Mouse (Mus musculus) WW6 (cell line): ENCODE measurements at regions not wholly inside any gene's neighbourhood (a gene's known extent, or its start where the extent isn't known, plus 50 kb on each side); places are given as distances from the start of the nearest gene placed in this dataset.
"Not testable (repeated sequence)": the region's sequence is repeated elsewhere in the genome, so short reads cannot be mapped to it uniquely, and the experiment has no call there.

Experiments
- DNase-seq: peaks from one replicate; pipeline ENCODE4 v3.0.0-alpha.2; 2013; ENCODE audit warnings: low read depth, low spot score

DNA sequence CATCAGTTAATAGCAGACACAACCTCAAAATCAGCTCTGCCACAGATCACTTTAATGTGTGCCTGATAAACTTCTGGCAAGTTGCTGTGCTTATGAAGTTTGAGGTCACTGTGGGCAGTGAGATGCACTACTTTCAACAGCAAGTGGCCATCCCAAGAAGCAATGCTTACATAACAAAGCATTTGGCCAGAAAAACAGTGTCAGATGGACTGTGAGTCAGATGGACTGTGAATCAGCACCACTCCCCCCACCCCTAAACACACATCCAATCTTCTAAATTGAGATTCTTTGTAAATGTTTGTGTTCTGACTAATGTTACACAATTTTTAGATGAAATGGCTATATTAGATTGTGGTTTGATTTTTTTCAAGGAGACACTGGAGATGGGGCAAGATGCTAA is 550.7 kb downstream of the Nxph1 start:
- no peak for DNase-seq

DNA sequence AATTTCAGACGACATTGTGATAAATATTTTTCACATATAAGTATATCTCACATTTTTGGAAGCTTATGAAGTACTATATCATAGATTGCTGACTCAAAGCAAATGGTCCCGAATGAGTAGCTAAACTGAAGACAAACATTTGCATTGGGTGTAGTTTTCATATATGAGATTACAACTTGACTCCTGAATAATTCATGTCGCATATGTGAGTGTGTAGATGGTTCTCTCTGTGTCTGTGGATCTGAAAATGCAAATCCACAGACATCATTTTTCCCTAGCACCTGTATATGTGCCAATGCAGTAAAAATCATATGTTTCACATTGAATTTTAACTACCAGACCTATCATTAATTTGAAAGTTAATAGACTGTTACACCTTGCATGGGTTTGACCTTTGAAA is 586.2 kb downstream of the Nxph1 start:
- DNase-seq, result no peak

DNA sequence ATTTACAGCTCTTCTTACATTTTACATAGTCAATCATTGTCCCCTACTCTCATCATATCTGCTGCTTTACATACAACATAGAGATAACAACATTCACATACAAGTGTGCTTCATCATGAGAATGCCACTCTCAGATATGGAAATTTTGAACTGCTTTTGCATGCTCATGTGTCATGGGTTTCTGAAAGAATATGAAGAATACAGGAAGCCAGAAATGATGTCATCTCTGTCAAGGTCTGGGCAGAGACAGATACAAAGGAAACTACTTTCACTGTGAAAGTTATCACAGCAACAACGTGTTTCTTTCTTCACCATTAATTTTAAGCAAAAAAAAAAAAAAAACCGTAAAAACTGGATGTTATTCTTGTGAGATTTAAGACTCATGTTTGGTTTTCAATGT is 590.5 kb downstream of the Nxph1 start:
- no peak for DNase-seq

DNA sequence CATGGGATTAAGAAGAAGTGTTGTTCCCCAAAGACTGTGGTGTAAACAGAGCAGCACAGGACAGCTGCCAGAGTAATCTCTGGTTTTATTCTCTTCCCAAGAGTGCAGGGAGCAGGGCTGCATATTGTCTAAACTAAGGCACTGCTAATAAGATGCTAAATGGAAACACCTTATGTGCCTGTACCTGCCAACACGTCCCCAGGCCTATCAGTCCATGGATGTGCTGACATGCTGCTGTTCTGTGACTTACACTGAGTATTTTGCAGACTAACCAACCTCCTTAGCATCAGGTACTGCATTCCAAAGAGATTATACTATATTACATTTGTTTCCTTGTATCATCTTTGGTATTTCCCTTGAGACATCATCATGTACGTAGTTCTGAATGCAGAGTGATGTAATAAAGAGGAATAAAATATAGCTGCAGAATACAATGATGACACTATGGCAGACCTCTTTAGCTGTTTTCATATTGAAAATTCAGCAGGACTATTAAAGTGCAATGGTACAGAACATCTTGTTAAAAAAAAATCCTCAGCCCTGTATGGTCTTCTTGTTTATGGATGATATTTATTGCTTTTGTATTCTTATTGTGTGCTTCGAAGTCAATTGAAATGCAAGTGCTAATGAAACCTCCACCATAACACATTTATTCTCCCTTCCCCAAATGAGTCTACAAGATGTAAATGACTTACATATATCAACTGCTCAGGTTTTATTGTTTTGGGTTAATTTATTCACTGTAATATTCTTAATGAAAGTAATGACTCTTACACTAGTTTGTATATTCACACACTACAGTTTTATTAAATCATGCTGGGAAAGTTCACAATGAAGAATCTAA is 602.1 kb downstream of the Nxph1 start:
- DNase-seq, result no peak

DNA sequence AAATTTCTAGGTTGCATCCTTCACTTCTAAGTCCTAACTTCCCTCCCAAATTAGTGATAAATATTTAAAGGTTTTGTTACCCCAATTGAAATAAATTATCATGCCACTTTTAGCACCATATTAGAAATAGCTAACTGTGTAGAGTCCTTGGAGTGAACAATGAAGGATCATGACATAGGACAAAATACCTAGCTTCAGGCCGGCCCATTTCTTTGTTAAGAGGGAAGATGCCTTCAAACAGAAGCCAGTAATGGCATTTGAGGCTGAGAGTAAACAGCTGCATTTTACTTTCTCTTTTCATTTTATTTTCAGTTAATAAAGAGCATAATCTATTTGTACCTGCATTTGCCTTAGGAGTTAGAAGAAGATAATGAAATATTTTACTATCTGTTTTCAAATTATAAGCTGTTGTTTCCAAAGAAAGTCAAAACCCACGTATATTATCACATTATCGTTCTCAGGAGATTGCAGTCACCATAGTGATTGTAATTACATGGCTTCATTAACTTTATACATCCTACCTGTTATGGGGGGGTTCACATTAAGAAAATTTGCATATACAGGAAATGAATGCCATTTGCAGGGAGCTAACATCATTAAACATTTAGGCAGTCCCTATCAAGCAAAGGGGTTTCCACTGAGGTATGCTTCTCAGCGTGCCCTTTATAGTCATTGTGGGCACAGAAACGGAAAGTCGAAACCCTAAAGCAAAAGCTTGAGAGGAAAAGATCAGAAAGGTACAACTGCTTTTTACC is 615.2 kb downstream of the Nxph1 start:
- DNase-seq, result no peak

DNA sequence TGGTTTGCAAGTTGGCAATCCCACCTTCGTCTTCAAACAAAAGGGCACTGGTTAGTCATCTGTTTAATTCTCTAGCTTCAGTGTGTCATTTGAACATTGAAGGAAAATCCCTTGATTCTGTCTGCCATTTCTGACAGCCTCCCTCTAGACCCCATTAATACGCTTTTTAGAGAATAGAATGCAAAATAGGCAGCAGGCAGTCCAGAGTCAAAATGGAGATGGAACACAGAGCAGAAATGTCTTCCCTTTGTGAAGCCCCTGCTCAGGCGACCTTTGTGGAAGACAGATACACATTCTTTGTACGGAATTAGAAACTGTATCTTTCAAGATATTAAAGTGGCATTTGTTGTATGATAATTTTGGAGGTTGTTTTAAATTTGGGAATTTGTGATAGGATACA is 623.6 kb downstream of the Nxph1 start:
- DNase-seq, result no peak

DNA sequence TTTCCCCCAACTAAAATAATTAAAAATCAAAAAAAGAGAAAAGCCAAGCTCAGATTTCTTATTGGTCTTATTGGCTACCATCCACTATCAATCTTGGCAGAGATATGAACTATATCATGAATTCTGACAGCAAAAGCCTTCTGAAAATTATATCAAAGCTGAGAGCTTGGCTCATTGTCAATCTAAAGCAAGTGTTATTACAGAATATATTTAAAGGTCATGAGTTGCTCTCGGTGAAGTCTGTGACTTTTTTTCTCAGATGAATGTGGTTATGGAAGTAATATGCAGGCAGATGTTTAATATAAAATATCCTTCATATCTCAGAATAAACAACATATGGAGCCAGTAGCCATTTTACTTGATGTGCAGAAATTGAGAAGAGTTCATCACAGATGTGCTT is 645.2 kb downstream of the Nxph1 start:
- no peak for DNase-seq

DNA sequence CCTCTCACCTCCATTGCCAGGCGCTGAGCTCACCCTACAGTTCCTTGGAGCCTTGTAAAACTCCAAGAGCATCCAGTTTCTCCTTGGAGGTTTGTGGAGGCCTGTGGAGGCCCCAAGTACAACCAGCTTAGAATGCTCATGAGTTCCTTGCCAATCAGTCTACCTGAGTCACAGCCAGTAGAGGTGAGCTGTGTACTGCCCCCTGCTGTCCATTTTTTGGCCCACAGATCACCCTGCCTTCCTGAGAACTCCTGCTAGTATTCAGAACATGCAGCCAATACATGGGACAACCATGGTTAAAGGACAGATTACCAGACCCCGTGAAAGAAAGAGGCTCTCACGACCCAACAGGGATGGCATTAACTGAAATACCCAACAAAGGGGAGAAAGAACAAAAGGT is 651.2 kb downstream of the Nxph1 start:
- peak; percentile 13 for DNase-seq

DNA sequence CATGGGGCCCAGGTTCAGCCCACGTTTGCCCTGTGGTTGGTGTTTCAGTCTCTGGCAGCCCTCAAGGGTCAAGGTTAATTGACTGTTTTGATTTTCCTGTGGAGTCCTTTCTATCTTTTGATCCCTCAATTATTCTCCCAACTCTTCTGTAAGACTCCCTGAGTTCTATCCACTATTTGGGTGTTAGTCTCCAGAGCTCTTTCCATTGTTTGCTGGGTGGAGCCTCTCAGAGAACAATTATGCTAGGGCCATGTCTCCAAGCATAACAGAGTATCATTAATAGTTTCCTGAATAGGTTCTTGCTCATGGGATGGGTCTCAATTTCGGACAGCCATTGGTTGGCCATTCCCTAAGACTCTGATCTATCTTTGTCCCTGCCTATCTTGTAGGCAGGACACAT is 685.7 kb downstream of the Nxph1 start:
- no peak for DNase-seq

DNA sequence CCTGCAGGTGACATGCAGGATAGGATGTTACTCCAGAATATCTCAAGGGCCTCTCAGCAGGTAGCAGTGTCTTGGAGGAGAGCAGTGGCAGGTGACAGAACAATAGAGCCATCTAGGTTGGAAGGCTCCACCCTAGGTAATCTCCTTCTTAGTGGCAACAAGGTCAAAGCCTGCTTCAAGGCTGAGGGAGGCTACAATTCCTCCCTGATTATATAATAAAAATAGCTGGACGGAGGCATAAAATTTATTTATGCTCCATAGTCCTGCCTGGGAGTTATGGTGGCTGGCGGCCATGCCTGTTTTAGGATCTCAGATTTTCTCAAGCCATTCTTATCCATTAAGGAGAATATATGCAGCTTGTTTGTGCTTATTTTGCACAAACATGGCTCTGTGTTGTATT is 695.2 kb downstream of the Nxph1 start:
- DNase-seq, result not testable (repeated sequence)

DNA sequence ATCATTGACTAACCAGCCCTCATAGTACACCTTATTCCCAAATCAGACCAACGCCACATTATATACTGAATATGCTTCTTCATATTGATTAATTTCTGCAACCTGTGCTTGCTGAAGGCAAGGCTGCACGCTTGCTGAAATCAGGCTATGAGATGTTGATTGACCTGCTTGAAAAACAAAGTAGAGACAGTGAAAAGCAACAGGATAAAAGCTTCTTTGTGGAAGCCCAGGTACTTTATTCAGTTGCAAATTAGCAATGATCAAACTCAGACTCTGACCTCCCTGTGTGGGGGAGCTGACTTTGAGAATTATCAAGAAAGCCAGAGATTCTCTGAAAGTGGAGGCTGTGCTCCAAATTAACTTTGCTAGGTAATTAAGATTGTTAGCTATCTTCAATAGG is 695.7 kb downstream of the Nxph1 start:
- not testable (repeated sequence) for DNase-seq

DNA sequence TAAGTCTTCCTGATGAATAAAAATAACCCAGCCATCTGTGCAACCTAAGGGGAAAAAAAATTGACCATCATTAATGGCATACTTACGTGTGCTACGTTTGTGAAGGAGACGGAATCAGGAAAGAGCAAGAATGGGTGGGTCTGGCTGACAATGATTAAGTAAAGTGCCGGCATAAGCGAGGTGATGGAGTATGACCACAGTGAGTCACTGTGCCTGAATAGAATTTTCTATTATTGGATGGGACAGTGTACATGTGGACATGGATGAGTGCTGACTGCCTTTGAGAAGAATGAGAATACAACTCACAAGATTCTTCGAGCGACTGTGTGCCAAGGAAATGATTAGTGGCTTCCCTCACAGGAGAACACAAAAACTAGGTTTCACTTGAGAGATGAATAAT is 711.4 kb downstream of the Nxph1 start:
- DNase-seq, result no peak

DNA sequence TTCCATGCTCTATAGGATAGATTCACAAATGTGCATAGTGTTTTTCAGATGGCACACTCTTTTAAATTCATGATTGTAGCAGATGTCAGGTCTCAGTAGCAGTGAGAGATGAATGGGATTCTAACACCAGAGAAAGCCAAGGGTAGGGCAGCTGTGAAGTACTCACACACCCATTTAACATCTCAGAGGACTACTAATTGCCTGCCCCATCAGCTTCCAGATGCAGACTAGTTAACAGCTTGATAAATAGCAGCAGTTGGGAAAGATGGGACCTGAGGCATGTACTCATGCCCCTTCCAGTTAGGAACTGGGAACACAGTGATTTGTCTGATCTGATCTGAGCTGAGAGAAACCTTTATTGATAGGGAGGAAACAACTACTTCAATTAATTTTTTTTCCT is 737.0 kb downstream of the Nxph1 start:
- DNase-seq, result no peak

DNA sequence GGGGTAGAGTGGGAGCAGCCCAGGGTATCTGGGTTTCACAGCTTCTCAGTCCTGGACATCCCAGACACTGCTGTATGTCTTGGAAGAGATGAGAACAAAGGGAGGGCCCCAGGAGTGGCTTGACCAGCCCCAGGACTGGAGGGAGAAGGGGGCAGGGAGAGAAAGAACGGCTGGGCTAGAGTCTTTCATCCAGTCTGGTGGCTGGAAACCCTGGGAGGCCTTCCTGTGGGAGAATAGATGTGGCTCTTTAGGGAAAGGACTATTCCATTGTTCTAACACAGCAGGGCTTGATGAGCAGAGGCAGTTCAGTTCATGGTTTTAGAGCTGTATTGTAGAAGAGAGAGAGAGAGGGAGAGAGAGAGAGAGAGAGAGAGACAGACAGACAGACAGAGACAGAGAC is 745.5 kb downstream of the Nxph1 start:
- DNase-seq, result no peak

DNA sequence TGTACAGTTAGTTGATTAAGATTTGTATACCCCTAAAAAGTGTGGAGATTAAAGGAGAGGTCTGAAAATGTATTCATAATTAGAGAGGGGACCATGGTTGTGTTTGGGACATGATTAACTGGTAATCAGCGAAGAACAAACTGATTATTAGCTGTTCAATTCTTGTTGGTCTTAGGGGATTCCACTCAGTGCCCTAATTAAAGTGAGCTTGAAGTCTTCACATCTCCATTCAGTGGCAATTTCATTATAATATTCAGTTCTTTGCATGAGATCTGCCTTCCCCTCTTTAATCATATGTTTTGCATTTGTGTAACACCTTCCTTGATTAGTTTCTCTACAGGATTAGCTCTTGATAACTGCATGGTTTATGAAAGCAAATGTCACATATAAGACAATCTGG is 749.5 kb downstream of the Nxph1 start:
- no peak for DNase-seq

DNA sequence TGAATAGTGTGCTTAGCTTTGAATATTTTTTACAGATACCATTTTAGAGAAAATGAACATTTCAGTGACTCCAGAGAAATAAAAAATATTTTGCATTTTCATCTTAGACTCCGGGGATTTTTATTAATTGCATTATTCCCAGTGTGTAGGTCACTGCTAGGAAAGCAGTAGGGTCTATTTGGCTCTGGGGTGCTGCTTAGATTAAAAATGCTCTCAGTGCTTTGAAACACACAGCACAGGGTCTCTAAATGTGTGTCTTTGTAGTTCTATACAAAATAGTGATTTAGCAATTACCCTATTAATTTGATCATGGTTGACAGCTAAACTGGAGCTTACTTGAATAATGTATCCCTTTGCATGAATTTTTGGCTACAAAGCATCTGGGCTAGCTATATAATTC is 750.0 kb downstream of the Nxph1 start:
- DNase-seq, result no peak
